Mouse (Mus musculus) NIH3T3 (cell line): ENCODE results near the gene 1700018B08Rik.

Source experiments
- DNase-seq: peaks from one replicate; pipeline ENCODE4 v3.0.0-alpha.2; 2012; ENCODE audit warnings: low read depth

The 1700018B08Rik gene

DNA sequence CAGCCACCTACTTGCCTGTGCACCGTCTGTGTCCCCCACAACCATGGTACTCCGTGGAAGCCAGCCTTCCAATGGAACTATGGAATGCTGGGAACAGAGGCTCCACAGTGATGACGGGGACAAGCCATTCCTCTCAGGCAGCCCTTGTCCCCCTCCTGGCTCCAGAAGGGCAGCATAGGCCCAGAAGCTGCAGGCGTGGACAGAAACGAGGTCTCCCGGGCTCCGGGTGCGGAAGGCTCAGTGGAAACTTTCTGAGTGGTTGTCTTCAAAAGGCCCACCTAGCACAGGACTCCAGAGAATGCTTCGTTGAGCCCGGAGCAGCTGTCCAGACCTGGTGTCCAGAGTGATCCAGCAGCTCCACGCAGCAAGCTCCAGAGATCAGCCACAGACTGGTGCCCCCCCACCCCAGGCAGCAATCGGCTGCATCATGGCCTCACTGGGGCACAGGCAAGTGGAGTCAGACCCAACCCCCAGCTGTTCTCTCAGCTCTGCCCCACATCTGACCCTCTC, at the start of gene 1700018B08Rik:
Gene 1700018B08Rik, minus strand, starts transcription at position 45 of the 510 bp plus-strand sequence.
- DNase-seq: no peak

DNA sequence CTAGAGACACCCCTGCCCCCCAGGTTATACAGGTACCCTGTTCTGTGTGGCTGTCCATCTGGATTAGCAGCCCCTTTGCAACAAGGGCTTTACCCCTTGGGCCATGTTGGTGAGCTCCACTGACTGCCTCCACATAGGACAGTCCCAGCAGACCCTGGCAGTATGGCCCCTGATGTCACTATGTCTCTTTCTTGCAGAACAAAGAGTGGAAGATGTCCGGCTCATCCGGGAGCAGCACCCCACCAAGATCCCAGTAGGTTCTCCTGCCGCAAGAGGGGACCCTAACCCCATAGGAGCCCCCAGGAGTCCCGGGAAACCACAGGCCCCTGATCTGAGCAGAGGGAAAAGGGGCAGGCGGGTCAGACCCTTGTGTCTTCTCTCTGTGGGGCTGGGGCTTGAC, 49.2 kb upstream of the 1700018B08Rik start:
- DNase-seq: no peak

DNA sequence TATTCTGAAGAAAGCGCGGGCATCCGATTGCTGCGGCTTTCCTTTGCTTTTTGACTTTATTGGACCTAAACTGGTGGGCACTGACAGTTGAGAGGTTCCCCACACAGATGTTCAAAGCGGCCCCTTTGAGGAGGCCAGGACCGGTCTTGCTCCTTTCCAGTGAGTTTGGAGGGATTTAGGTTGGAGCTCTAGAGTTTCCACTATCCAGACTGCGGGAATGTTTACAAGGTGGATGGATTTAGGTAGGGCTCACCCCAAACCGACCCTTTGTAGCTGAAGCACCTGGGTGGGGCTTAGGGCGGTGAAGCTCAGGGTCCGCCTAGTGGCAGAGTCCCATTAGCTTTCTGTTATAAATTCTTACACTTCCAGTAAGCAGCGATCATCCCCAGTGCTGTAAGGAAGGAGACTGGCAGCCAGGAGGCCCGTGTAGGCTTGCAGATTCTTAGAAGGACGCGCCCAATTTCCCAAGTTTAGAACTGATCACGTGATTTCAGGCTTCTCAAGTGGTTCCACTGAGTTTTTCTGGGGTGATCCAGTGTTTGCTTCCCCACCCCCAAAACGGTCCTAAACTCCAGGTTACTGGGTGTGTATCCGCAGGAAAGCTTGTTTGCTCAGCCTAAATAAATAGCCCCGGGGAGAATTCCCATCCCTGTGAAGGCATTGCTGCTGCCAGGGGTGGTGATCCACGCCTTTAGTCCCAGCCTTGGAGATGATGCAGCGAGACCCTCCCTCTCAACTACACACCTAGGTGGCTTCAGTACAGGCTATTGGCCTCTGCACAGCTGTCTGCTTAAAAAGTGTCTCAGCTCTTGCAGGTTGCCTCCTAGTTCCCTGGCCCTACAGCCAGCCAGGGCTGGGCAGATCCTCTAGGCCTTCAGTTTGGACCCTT, 47.3 kb upstream of the 1700018B08Rik start:
- DNase-seq: peak; percentile 81

DNA sequence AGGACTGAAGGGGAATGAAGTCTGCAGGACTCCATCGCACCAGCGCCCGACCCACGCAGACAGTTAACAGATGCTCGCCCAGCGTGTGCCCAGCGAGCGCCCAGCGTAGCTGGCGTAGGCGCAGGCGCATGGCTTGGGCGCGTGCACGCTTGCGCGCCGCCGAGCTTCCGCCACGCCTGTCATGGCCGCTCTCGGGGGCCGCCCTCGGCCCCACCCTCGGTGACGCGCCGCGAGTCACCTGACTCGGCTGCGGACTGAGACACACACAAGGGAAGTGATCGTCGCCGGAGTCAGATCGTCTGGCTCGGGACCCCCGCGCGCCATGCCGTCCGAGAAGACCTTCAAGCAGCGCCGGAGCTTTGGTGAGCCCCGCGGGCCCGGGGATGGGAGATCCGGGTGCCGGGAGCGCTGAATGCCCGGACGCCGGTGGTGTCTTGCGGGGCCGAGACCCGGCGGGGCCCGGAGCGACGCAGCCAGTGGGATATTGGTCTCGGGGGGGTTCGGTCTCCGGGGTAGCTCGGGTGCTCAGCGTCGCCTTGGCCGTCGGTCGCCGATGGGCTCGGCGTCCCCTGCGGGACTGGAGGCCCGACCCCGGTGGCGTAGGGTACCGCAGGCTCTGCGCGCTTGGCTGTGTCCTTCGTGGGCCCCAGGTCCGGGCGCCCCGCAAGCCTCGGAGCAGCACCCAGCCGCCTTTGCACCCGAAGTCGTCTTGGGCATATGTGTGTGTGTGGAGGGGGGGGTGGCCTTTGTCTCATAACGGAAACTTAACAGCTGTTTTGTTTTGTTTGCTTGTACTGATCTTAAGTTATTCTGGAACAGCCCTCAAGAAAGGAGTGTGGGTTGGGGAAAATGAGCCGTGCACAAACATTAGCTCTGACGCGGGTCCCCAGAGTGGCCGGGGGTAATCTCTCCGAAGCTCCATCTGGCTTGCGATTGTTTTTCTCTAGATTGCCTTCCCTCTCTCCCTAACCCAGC, 46.4 kb upstream of the 1700018B08Rik start, which contains the start of gene Map1lc3b:
Gene Map1lc3b, plus strand, starts transcription at position 159 of the 975 bp plus-strand sequence.
- peak; percentile 98 for DNase-seq

DNA sequence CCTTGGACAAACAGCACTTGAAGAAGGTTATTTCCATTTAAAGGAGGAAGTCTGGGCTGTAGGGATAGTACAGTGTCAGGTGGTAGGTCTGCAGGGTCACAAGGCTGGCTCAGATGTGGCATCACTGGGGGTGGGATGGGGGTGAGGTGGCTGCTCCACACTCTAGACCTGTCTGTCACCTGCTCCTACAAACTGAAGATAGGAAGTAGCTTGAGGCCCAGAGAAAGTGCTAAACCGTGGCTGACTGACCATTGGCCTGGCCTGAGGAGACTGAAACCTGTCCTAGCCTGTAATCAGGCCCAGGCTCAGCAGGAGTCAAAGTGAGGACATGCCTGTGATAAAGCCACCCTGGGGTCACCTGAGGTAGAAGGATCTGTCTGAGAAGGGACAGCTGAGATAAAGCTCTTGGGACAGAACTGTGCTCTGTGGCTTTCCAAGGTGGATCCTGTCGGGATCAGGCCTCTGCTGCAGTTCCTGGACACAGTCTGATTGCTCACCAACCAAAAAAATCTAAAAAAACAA, 45.1 kb upstream of the 1700018B08Rik start:
- no peak for DNase-seq

DNA sequence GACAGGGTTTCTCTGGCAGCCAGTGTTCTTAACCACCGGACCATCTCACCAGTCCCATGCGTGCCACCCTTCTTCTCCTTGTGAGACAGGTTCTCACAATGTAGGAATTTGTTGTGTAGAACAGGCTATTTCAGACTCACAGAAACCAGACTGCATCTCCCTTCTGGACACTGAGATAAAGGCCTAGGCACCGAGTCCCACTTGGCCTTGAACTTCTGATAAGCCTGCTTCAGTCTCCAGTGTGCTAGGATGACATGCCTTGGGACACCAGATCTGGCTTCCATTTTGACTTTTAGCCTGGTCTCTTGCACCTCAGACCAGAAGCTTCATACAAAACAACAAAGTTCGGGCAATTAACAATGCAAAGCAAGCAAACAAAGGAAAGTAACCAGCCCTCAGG, 44.6 kb upstream of the 1700018B08Rik start:
- DNase-seq: no peak

DNA sequence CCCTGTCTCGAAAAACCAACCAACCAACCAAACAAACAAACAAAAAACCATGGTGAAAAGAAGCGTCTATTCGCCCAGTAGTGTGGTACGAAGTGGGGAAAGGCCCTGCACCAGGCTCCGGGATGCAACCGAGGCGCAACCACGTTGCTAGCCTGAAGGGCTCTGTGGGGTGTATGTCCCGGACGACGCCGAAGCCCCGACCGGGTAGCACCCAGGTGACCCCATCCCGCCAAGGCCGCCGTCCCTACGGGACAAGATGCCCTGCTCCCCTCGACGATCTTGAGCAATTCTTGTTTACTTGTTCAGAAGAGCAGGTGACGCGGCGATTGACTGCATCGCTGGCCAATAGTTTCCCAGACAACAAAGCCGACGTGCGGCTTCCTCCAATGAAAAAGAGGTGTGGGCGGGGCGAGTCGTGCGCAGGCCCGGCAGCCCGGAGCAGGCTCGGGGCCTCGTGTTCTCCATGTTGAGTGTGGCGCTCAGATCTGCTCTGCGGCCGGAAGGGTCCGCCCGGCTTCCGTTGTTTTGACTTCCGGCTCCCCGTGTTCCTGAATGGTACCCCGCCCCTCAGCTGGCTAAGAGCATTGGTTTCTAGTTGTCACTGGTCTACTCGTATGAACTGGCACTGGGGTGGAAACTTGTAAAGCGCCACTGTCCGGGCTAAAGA, 41.2 kb upstream of the 1700018B08Rik start:
- peak; percentile 100 for DNase-seq

DNA sequence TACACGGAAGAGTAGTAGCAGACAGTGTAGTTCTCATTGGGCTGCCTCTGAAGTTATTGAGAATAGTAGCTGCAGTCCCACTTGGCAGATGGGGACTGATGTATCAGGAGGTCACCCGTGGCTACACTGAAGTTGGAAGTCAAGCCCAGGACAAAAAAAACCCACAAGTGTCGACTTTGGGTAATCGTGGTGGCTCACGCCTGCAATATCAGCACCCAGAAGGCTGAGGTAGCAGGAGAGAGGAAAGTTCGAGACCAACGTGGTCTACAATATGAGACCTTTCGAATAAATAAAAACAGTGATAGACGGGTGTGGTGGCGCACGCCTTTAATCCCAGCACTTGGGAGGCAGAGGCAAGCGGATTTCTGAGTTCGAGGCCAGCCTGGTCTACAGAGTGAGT, 40.6 kb upstream of the 1700018B08Rik start:
- DNase-seq: no peak

DNA sequence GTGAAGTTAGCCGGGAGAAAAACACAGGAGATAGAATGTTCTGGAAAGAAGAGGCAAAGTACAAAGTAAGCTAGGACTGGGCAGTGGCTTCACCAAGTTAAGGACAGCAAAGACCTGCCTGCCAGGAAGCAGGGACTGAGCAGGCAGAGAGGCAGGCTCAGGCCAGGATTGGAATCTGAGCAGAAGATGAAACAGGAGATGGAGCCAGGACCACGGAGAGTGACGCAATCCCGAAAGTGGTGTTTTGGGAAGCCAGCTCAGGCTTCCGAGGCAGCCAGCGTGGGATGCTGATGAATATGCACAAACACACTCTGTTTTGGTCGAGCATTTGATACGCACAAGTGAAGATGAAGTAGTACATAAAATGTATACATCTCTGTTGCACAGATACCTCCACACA, 39.5 kb upstream of the 1700018B08Rik start:
- peak; percentile 85 for DNase-seq

DNA sequence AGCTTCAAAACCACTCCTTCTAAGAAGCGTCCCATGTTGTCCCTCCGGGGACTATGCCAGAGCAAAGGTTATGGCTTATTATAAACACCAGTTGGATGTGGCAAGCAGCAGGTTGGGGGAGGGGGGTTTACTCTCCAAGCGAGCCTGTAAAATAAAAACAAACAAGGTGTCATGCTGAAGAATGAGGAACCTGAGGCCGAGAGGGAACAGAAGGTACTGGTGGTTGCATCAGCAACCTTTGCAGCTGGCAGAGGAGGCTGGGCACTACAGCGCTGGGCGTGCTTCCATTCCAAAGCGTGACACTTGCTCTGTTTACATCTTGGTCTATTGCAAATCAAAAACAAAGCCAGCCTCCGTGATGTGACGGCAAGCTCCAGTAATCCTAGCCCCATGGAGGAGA, 36.3 kb upstream of the 1700018B08Rik start:
- peak; percentile 69 for DNase-seq

DNA sequence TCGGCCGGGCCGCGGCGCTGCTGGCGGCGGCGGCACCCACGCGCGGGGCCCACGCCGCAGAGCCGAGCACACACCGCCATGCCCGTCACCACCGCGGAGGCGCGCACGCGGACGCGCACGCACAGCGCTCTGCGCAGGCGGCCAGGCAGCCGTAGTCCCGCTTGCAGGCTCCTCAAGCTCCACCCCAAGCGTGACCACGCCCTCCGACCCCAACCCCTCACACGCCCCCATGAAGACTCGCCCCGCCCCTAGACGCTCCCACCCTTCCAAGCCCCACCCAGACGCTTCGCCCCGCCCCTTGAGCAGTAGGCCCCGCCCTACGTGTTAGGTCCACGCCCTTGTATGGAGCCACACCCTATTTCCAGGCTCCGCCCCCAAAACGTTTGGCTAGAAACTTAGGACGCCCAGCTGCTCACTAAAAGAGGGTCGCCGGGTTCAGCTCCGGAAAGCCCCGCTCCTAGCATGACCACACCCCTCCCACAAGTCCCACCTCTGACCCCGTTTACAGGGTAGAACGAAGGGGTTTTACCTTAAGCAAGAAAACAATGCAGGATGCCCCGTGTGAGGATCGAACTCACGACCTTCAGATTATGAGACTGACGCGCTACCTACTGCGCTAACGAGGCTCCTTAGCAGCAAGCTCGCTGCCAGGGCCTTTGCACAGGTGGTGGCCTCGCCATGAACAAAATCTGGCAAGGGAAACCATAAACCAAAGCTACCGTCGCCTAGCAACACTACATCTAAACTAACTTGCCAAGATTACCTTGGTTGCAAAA, 34.7 kb upstream of the 1700018B08Rik start, which contains the start of gene Fbxo31:
Gene Fbxo31, minus strand, starts transcription at position 131 of the 776 bp plus-strand sequence.
- DNase-seq: peak; percentile 97

DNA sequence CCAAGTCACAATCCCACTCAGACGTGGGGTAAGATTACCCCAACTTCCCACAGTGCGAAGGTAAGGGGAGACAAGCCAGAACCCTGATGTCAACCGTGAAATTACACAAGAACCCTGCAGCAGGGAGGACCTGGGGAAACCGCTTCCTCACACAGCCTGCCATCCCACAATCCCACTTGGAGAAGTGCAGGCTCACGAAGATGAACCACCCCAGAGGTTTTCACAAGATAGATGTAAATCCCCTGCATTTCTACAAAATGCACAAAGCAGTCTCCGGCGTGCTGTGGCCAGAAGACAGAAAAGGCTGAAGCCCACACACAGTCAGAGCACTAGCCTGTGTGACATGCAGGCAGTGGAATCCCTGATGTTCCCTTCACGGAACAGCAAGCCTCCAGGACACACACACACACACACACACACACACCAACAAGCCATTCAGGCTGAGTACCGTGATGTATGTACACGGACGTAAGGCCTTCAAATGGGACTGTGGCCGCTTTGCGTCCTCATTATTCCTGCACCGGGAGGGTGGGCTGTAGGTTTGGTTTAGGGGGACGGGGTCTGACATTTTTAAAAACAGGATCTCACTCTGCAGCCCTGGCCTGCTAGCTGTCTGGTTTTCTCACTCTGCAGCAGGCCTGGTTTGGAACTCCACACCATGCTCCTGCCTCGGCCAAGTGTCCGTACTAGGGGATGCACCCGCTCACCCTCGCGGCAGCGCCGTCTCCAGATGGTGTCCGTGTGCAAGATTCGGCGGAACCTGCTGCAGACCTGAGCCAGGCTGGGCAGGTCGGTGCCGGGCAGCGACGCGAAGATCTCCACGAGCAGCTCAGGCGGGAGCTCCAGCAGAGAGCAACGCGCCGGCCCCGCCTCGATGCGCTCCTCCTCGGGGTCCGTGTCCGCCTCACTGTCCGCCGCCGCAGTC, 33.9 kb upstream of the 1700018B08Rik start:
- DNase-seq: peak; percentile 27

DNA sequence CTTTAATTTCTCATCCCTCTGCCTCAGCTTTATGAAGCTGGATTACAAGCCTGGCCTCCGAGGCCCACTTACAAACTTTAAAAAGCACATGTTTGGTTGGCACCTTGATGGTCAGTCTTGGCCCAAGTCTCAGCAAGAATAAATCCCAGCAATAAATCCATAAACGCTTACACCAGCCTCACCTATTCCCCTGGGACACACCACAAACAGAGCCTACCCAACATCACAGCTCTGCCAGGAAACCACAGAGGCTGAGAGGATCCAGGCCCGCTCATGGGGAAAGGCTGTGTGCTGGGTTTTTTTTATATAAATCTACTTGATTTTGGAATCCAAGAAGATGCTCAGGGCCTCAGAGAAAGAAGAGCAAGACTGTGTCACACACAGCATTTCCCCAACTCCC, 31.5 kb upstream of the 1700018B08Rik start:
- peak; percentile 58 for DNase-seq

DNA sequence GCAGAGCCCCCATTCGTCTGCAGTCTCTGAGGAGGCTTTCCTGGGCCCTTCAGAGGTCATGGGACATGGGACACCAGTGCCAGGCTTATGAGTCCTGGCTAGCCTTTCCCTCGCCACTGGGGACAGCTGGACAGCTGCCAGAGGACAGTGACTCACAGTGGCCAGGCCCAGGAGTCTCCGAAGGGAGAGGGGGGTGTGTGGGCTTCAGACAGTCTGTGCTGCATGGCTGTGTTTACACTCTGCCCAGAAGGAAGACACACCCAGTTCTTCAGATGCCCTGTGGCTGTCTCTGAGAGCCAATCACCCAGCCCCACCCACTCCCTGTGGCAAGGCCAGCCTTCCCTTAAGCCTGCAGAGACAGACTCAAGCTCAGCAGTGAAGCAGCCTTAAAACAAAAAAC, 29.2 kb upstream of the 1700018B08Rik start:
- DNase-seq: peak; percentile 72

DNA sequence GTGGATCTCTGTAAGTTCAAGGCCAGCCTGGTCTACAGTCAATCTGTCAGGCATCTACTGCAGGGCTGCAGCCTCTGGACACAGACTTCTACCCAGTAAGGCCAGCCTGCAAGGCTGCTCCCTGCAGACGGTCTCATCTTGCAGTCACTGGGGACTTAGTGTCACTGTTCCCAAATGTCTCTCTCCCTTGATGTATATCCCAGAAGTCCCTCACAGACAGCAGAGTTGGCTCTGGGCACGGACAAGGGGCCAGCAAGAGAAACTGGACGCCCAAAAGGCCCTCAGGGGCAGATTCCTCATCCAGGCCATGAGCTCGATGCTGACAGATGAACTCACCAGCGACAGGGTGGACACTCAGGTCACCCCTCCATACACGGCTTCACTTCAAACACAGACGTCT, 28.0 kb upstream of the 1700018B08Rik start:
- no peak for DNase-seq

DNA sequence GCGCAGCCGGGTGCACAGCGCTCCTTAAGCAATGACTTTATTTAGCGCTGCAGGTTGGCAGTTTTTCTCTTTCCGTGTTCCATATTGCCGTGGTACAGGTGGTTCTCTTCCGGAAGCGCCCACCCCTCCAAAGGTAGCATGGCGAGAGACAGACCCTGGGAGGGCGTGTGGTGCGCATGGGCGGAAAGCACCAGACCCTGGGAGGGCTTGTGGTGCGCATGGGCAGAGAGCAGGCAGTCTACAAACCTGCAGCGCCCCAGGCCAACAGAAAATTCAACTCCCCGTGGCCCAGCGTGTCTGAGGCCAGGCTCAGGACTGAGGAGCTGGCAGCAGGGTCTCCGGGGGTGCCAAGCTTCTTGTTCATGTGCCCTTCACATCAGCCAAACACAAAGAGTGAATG, 26.7 kb upstream of the 1700018B08Rik start:
- DNase-seq: no peak

DNA sequence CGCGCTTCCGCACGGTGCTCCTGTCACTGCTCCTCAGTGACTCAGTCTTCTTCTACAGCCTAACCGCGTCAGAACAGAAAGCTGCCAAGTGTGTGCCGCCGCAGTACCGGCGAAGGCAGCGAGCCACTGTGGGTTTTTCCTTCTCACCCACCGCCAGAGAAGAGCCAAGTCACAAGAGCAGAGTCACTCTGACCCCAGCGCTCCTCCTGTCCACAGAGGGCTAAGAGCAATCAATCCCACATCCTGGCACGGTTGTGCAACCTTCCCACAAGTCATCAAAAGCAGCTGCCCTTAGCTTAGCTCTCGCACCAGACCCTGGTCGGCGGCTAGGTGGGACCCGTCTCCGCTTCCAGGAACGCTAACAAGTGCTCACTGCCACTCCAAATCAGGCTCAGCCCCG, 26.2 kb upstream of the 1700018B08Rik start:
- peak; percentile 16 for DNase-seq

DNA sequence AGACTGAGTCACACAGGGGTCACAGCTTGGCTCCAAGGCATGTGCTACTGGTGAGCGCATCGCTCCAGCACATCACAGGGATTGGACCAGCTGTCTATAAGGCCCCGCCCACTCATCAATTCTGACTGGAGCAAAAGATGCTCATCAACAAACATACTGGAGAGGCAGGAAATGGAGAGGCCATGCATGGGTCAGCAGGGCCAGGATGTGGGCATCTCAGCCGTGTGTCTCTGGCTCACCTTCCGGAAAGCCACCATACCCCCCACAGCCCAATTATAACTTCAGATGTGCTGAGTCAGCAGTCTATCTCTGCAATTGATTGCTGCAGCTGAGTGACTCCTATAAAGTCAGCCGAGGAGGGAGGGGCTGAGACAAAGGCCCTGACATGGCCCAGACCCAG, 24.2 kb upstream of the 1700018B08Rik start:
- DNase-seq: no peak

DNA sequence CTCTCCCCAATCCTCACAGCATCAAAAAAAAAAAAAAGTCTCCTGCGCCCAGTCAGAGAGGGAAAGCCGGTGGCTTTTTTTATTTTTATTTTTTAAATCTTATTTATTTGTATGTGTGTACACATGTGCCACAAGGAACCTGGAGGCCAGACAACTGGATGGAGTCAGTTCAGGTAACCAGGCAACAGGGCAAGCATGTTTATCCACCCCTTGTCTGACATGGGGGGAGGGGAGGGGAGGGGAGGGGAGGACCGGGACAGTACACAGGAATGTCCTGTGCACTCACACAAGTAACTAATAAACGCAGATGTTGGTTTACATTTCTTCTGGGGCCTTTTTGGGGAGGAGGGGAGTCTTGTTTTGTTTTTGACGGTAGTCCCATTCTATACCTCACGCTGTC, 19.6 kb upstream of the 1700018B08Rik start:
- DNase-seq: no peak

DNA sequence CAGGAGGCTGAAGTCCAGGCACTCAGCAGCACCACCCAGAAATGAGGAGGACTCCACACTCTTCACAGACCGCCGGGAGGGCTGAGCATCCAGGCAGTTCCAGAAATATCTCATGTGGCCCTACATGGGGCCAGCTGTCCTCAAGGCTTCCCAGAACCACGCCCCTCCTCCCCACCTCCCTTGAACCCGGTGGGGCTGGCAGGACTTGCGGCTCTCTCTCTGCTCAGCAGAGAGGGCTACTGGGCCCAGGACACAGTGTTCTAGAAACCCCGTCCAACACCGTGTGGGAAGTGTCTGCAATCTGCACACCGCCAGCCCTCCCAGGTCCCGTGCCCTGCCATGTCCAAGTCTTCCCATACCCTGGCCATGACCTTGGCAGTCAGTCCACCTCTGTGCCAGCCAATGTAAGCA, 18.8 kb upstream of the 1700018B08Rik start:
- no peak for DNase-seq
